Mouse (Mus musculus): ENCODE results near the gene Gpr39. TPM values are rescaled to one million over a fixed set of nuclear protein-coding genes. Genes with fewer than 3 reads are reported as not detected.

The Gpr39 gene
- polyA plus RNA-seq, 1 experiment: 5.5 TPM

DNA sequence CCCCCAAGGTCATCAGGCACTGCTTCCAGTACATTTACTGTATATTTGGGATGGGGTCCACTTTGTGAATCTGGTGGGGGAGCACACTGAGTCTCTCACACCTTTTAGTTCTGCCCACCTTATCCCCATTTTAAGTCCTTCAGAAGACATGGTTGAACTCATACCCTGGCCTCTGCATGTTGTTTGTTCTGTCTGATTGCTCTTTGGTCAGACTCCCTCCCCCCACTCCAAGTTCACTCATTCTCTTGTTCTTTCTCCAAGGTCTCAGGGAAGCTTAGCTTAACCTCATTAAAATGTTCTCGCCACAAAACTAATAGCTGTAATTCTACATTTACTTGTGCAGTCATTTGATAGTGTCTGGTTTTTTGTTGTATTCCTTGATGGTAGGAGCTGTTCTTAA is 8.5 kb downstream of the Gpr39 start:
- Histone ChIP-seq H3K4me1 (ENCODE audit: control insufficient read depth, insufficient read depth, low read length) (no peaks in the 10 kb centered on the region; the same call in 1 of the 2 replicates), H3K4me3 (replicated peaks; ENCODE audit: extremely low read depth, low read depth, low read length) (no peak overlapping the region)
- 93% methylated on average over 1 of the region's 1 CpGs for WGBS
- no peak for TF ChIP-seq POLR2A (IDR thresholded peaks at IDR 0.05; ENCODE audit: borderline replicate concordance, extremely low read depth, low read depth, low read length)
- TF ChIP-seq CTCF (IDR thresholded peaks at IDR 0.05; ENCODE audit: insufficient read depth, low read length): no peak
- no peak for DNase-seq

DNA sequence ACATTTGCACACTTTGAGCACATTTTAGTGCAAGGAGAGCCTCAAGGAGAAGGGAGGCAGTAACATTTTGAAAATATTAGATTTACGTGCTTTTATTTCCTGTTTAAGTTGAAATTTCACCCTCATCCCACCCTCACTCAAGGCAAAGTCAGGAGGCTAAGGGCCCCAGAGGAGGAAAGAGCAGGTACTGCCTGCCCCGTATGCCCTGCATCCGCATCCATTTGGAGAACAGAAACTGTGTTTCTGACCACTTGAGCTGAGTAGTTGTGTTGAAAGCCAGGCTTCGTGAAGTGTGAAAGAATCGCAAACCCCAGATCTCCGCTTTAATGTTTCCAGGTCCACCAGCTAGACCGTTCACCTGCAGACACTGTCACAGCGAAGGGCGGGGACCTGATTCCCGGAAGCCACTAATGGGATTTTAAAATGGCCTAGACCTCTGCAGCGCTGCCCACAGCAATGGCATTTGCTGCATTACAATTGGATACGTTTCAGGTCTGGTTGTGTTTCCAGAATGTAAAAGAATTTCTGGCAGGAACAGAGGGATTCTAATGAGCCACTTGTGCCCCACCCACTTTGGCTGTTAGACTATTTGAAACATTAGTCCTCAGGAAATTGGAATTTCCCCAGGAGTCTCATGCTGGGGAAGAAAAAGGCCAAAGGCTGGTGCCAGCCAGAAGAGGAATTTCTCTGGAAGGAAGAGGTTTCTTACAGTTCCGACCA is 11.1 kb downstream of the Gpr39 start:
- 60% methylated on average over 13 of the region's 13 CpGs for WGBS
- no peak overlapping the region for H3K4me3 ChIP-seq (replicated peaks; ENCODE audit: extremely low read depth, low read depth, low read length)
- no peak for TF ChIP-seq CTCF (IDR thresholded peaks at IDR 0.05; ENCODE audit: insufficient read depth, low read length)
- TF ChIP-seq POLR2A (IDR thresholded peaks at IDR 0.05; ENCODE audit: borderline replicate concordance, extremely low read depth, low read depth, low read length): no peak
- H3K4me1 ChIP-seq (ENCODE audit: control insufficient read depth, insufficient read depth, low read length): no peaks in the 10 kb centered on the region; the same call in 1 of the 2 replicates
- DNase-seq: no peak

DNA sequence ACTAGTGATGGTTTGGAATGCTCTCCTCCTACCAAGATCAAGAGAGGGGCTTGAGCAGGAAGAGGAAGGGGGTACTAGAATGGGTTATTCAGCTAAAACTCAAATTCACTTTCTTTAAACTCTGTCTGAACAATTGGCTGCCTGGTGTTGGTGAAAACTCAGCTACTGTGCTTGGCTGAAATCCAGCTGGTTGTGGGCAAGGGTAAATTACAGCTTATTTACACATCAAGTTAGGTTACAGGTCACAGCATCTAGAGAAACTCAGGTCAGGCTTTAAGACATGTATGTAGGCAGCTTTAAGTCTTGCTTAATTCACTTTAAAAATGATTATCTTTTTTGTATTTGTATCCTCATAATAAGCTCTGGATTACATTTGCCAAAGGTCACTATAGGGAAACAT is 16.7 kb downstream of the Gpr39 start:
- Histone ChIP-seq H3K4me1 (ENCODE audit: control insufficient read depth, insufficient read depth, low read length) (no peaks in the 10 kb centered on the region), H3K4me3 (replicated peaks; ENCODE audit: extremely low read depth, low read depth, low read length) (no peak overlapping the region)
- no peak for DNase-seq
- TF ChIP-seq POLR2A (IDR thresholded peaks at IDR 0.05; ENCODE audit: borderline replicate concordance, extremely low read depth, low read depth, low read length) (no peak), CTCF (IDR thresholded peaks at IDR 0.05; ENCODE audit: insufficient read depth, low read length) (no peak)

- 74% methylated on average over 5 of the region's 5 CpGs for WGBS
- TF ChIP-seq CTCF (IDR thresholded peaks at IDR 0.05; ENCODE audit: insufficient read depth, low read length) (no peak), POLR2A (IDR thresholded peaks at IDR 0.05; ENCODE audit: borderline replicate concordance, extremely low read depth, low read depth, low read length) (no peak)
- H3K4me1 ChIP-seq (ENCODE audit: control insufficient read depth, insufficient read depth, low read length): no peaks in the 10 kb centered on the region
- no peak for DNase-seq
- H3K4me3 ChIP-seq (replicated peaks; ENCODE audit: extremely low read depth, low read depth, low read length): no peak overlapping the region
These were observed 17.5 kb downstream of the Gpr39 start for GRCm38 (mm10) chr1:125694338-125694737.

DNA sequence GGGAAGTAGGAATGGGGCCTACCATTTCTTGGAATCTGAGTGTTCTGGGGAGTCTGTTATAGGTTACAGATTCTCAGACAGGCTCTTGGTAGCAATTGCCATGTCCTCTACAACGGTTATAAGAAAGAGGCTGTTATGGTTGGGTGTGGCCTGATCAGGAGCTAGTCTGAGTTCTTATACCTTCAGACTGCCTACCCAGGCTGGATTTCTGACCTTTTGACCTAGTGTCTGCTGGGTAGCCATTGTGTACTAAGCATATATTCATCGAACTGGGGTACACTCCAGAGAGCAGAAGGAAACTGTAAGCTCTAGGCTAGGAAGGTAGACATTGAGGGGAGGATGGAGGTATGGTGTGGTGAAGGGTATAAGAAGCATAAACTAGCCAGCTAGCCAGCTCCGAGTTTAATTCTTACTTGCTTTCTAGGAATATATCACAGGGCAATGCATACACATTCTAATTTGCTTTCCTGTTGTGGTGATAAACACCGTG is 24.4 kb downstream of the Gpr39 start:
- 80% methylated on average over 4 of the region's 4 CpGs for WGBS
- DNase-seq: no peak
- Histone ChIP-seq H3K4me3 (replicated peaks; ENCODE audit: extremely low read depth, low read depth, low read length) (no peak overlapping the region), H3K4me1 (ENCODE audit: control insufficient read depth, insufficient read depth, low read length) (no peaks in the 10 kb centered on the region)
- TF ChIP-seq CTCF (IDR thresholded peaks at IDR 0.05; ENCODE audit: insufficient read depth, low read length): no peak
- no peak for TF ChIP-seq POLR2A (IDR thresholded peaks at IDR 0.05; ENCODE audit: borderline replicate concordance, extremely low read depth, low read depth, low read length)

- 69% methylated on average over 7 of the region's 7 CpGs for WGBS
- no peak for TF ChIP-seq CTCF (IDR thresholded peaks at IDR 0.05; ENCODE audit: insufficient read depth, low read length)
- DNase-seq: no peak
- Histone ChIP-seq H3K4me1 (ENCODE audit: control insufficient read depth, insufficient read depth, low read length) (no peaks in the 10 kb centered on the region), H3K4me3 (replicated peaks; ENCODE audit: extremely low read depth, low read depth, low read length) (no peak overlapping the region)
These were observed 25.0 kb downstream of the Gpr39 start for GRCm38 (mm10) chr1:125701773-125702172.

DNA sequence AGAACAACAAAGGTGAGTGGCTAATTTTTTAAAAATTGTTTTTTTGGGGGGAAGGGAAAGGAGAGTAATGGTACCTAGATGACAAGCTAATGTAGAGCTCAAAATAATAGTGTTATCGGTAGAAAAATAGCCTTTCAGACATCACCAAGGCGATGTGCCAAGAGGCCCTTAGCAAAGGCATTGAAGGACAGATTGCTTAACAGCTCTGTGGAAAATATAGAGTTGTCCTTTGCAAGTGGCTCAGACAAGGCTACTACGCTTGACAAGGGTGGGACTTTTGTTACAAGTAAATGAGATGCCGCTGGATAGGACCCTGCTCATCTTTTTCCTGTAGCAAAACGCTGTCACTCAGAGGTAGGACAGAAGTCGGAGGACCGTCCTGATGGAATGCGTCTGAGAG is 25.5 kb downstream of the Gpr39 start:
- Histone ChIP-seq H3K4me3 (replicated peaks; ENCODE audit: extremely low read depth, low read depth, low read length) (no peak overlapping the region), H3K4me1 (ENCODE audit: control insufficient read depth, insufficient read depth, low read length) (no peaks in the 10 kb centered on the region)
- TF ChIP-seq POLR2A (IDR thresholded peaks at IDR 0.05; ENCODE audit: borderline replicate concordance, extremely low read depth, low read depth, low read length) (no peak), CTCF (IDR thresholded peaks at IDR 0.05; ENCODE audit: insufficient read depth, low read length) (no peak)
- DNase-seq: no peak
- 68% methylated on average over 8 of the region's 8 CpGs for WGBS

- 70% methylated on average over 3 of the region's 3 CpGs for WGBS
- DNase-seq: no peak
- TF ChIP-seq POLR2A (IDR thresholded peaks at IDR 0.05; ENCODE audit: borderline replicate concordance, extremely low read depth, low read depth, low read length) (no peak), CTCF (IDR thresholded peaks at IDR 0.05; ENCODE audit: insufficient read depth, low read length) (no peak)
- H3K4me1 ChIP-seq (ENCODE audit: control insufficient read depth, insufficient read depth, low read length): no peaks in the 10 kb centered on the region
- H3K4me3 ChIP-seq (replicated peaks; ENCODE audit: extremely low read depth, low read depth, low read length): no peak overlapping the region
These were observed 28.6 kb downstream of the Gpr39 start for GRCm38 (mm10) chr1:125705412-125705811.

- no peak for TF ChIP-seq POLR2A (IDR thresholded peaks at IDR 0.05; ENCODE audit: borderline replicate concordance, extremely low read depth, low read depth, low read length)
- TF ChIP-seq CTCF (IDR thresholded peaks at IDR 0.05; ENCODE audit: insufficient read depth, low read length): no peak
- DNase-seq: no peak
- WGBS: 81% methylated on average over 3 of the region's 3 CpGs
- Histone ChIP-seq H3K4me1 (ENCODE audit: control insufficient read depth, insufficient read depth, low read length) (peaks cover 4% of the 10 kb centered on the region; the same call in 1 of the 2 replicates), H3K4me3 (replicated peaks; ENCODE audit: extremely low read depth, low read depth, low read length) (no peak overlapping the region)
These were observed 38.5 kb downstream of the Gpr39 start for GRCm38 (mm10) chr1:125715286-125715685.

GRCm38 (mm10) chr1:125716241-125716640 is 39.4 kb downstream of the Gpr39 start:
- H3K4me3 ChIP-seq (replicated peaks; ENCODE audit: extremely low read depth, low read depth, low read length): no peak overlapping the region
- TF ChIP-seq POLR2A (IDR thresholded peaks at IDR 0.05; ENCODE audit: borderline replicate concordance, extremely low read depth, low read depth, low read length) (no peak), CTCF (IDR thresholded peaks at IDR 0.05; ENCODE audit: insufficient read depth, low read length) (no peak)
- DNase-seq: no peak
- peaks cover 4% of the 10 kb centered on the region; the same call in 1 of the 2 replicates for H3K4me1 ChIP-seq (ENCODE audit: control insufficient read depth, insufficient read depth, low read length)
- WGBS: 51% methylated on average over 6 of the region's 6 CpGs

Measured in lung, adult 2 months (tissue).